Mouse (Mus musculus) megakaryocyte, embryonic 14.5 days (primary cell): ENCODE measurements around the gene Cubn.

Source experiments
- FLI1 ChIP-seq: IDR thresholded peaks from 2 replicates; pipeline ENCODE4 v1.6.1; 2012; ENCODE audit warnings: low read length, inconsistent platforms, mixed read lengths
- GATA1 ChIP-seq: IDR thresholded peaks from 3 replicates; pipeline ENCODE4 v1.6.1; 2012; ENCODE audit warnings: mixed read lengths, low read length, inconsistent platforms, borderline replicate concordance

DNA sequence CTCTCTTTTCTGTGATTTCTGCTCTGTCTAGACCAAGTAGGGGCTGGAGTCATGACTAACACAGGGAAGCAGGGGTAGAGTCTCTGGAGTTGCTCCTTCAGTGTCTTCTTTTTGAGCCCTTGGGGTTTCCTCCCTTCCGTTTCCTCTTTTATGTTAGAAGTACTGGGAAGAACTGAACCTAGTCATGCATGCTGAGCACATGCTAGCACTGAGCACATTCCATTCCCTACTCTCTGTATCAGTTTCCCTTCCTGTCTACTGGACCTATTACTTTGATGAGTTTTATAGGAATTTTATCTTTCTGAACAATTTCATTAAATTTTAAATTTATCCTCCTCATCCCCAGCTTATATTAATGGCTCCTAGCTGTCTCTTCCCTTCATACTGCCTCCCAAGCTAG lies 52.6 kb downstream of the Cubn start:
- TF ChIP-seq GATA1 (no peak), FLI1 (no peak)
